Mouse (Mus musculus) layer of hippocampus, adult 11-12 months (tissue): ENCODE results near the gene Mapre3.

ENCODE experiments used
- DNase-seq: peaks from one replicate; pipeline ENCODE4 v3.0.0; 2022; ENCODE audit warnings: low spot score

Mapre3 gene

GRCm38 (mm10) chr5:30814424-30815119, at the start of gene Mapre3:
TSS of gene Mapre3 (plus strand) at chr5:30814641.
- DNase-seq = peak; percentile 92

DNA sequence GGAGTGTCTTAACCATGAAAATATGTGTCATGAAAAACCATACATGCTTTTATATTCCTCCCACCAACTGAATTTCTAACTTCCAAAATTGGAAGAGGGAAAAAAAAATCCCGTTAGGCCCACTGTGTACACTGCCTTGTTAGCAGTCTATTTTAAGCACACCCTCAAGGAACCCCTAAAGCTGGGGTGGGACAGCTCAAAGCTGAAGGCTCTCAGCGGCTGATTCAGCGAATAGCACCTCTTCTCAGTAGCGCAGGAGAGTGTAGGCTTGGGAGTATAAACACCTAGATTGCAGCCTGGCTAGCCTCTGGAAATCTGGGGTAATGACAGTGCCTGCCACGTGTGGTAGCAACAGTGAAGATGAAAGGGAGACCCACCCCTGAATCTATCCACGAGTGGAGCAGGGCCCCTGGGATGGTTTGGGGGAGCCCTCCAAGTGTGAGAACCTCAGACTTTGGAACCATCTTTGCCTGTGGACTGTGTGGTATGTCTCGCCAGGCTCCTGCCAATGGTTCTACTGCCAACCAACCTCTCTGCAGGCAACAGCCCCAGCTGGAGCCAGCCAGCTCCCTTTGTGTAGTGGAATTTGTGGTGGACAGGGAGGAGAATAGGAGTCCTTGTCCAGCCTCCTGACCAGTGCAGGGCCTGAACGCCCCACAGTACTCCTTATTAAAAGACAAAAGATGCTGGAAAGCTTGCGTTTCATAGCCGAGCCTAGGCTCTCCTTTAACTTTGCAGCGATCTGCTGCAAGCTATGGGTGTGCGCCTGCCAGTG, 48.7 kb upstream of the Mapre3 start:
- DNase-seq = no peak

DNA sequence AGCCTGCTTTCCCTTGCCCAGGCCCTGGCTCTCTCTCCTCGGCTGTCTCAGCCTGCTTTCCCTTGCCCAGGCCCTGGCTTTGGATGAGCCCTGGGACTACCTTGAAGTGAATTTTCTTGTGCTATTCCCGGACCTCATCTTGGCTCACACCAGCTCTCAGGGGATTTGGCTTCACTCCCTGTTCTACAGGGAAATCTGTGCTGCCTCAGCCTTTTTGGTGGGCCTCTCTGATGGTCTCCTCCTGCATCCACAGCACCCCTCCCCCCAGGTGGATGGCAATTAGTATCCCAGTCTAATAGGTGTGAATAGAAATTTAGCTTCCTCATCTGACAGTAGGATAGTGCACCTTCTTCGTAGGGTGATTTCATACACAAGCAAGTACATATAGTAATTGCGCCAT, 46.4 kb upstream of the Mapre3 start:
- no peak for DNase-seq

DNA sequence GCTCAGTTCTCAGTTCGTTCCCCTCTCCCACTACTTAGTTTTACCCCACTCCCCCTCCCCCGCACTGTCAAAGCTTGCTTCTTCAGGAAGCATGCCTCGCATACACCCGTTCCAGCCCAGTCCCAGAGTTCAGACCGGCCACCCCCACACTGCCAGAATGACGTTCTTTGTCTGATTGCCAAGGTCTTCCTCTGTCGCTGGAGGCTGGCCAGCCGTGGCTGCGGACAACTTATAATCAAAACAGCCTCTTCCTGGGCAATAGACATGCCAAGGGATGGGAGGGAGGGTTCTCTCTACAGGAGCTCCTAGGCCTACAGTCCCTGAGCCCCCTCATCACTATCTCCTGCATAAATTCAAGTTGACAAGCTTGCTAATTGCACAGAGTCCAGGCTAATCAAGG, 45.8 kb upstream of the Mapre3 start:
- no peak for DNase-seq

- no peak for DNase-seq
These were observed 45.4 kb upstream of the Mapre3 start for GRCm38 (mm10) chr5:30769075-30769474.

- DNase-seq = peak; percentile 94
These were observed 39.7 kb upstream of the Mapre3 start for GRCm38 (mm10) chr5:30774601-30775371.

DNA sequence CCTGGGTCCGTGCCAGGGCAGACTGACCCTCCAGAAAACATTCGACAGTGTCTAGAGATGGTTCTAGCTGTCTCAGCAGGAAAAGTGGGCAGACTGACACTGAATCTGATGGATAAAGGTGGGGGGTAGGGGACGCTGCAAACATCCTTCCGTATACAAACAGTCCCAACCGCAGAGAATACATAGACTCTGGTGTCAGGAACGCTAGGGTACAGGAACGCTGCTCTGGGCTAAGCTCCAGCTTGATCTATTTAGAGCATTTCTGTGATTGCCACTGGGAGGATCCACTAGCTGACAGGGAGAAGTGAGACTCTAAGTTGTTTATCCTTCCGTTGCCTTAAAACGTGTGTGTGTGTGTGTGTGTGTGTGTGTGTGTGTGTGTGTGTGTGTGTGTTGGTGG, 33.7 kb upstream of the Mapre3 start:
- DNase-seq = peak; percentile 56

GRCm38 (mm10) chr5:30781147-30781546, 33.3 kb upstream of the Mapre3 start:
- DNase-seq = no peak

- DNase-seq = no peak
These were observed 27.1 kb upstream of the Mapre3 start for GRCm38 (mm10) chr5:30787381-30787780.

GRCm38 (mm10) chr5:30790047-30790446, 24.4 kb upstream of the Mapre3 start:
- no peak for DNase-seq

GRCm38 (mm10) chr5:30796125-30796524, 18.3 kb upstream of the Mapre3 start:
- DNase-seq = peak; percentile 84

GRCm38 (mm10) chr5:30797482-30797881, 17.0 kb upstream of the Mapre3 start:
- DNase-seq = no peak

GRCm38 (mm10) chr5:30797982-30798381, 16.5 kb upstream of the Mapre3 start:
- no peak for DNase-seq

- DNase-seq = no peak
These were observed 15.5 kb upstream of the Mapre3 start for GRCm38 (mm10) chr5:30798965-30799364.

- DNase-seq = no peak
These were observed 11.5 kb upstream of the Mapre3 start for GRCm38 (mm10) chr5:30802724-30803467.

- DNase-seq = peak; percentile 91
These were observed 8.3 kb upstream of the Mapre3 start for GRCm38 (mm10) chr5:30806106-30806505.

DNA sequence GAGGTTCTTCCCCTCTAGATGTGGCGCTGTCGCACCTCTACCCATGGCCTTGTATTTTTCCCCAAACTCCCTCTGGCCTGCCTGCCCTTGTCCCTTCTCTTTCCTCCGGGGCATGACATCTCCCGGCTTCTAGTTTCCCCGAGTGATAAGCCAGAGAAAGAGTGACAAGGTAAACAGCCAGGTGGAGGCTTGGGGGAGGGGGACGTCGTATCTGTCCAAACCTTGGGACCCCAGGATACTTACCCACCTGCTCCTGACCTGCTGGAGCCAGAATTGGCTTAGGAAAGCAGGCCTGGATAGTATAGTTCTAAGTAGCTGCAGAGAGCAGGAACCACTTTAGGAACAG, 652 bp downstream of the Mapre3 start:
- no peak for DNase-seq

DNA sequence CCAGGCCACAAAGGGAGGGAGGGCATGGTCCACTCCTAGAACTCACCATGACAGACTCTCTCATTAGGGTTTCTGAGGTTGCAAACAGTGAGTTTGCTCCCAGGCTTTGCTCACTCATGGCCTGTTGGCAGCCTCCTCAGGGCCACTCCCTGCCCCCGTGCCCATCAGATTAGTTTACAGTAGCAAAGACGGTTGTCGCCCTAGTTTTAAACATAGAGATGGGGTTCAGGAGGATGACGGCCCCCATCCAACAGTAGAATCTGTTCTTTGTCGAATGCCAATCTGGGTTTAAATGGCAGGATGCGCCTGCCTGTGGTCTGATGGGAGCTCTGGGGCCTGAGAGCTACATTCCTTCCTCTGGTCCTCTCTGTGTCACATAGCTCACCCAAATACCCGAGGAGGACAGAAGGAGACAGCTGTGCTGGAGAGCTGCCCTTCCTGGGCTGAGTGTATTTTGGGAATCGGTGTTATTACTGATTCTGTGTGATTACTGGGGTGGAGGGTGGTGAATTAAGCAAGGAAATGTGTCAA, 1.9 kb downstream of the Mapre3 start:
- DNase-seq = no peak

- DNase-seq = peak; percentile 62
These were observed 4.4 kb downstream of the Mapre3 start for GRCm38 (mm10) chr5:30818758-30819309.

- DNase-seq = no peak
These were observed 8.2 kb downstream of the Mapre3 start for GRCm38 (mm10) chr5:30822689-30823088.

DNA sequence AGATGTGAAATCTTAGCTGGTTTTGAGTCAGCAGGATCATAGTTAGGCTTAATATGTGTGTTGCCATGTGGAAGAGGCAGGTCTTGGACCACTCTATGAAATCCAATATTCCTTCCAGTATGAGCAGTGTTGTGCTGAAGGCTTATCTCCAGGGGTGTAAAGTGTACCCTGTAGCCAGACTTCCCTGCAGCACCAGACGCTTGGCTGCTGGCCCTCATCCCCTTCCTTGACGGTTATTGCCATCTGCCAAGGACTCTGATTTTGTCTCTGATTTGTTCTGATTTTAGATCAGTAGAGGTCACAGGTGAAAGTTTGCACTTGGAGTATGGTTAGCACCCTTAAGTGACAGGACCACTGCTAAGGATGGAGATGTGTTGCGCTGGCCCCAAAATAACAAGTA, 8.7 kb downstream of the Mapre3 start:
- DNase-seq = no peak
